Mouse (Mus musculus) stomach, embryonic 16.5 days (tissue): ENCODE measurements at regions not wholly inside any gene's neighbourhood (a gene's known extent, or its start where the extent isn't known, plus 50 kb on each side); places are given as distances from the start of the nearest gene placed in this dataset.

Experiments
- ATAC-seq: fragments of 200-750 bp; cut with Nextera tagmentation; 2 replicates; pipeline ENCODE4 v1.8.0; 2017; ENCODE audit warnings: moderate number of reproducible peaks, moderate TSS enrichment; ENCODE audit not compliant: insufficient read depth, low FRiP score
- H3K27ac ChIP-seq: fragments of 300-500 bp; sonication (generic); 2 replicates; pipeline ENCODE4 v1.5.1; 2014; ENCODE audit warnings: low read length
- H3K27me3 ChIP-seq: fragments of 300-500 bp; sonication (generic); 2 replicates; pipeline ENCODE4 v1.6.1; 2014; ENCODE audit warnings: low read length, control low read depth, mixed read lengths; ENCODE audit not compliant: control insufficient read depth, insufficient read depth
- H3K36me3 ChIP-seq: fragments of 300-500 bp; sonication (generic); 2 replicates; pipeline ENCODE4 v1.6.1; 2014; ENCODE audit warnings: low read length; ENCODE audit not compliant: control insufficient read depth, insufficient read depth
- H3K4me1 ChIP-seq: fragments of 300-500 bp; sonication (generic); 2 replicates; pipeline ENCODE4 v1.6.1; 2014; ENCODE audit warnings: low read length, control low read depth, mixed read lengths; ENCODE audit not compliant: control insufficient read depth, insufficient read depth
- H3K4me2 ChIP-seq: fragments of 300-500 bp; sonication (generic); 2 replicates; pipeline ENCODE4 v1.6.1; 2014; ENCODE audit warnings: low read depth, low read length, mixed read lengths
- H3K4me3 ChIP-seq: fragments of 300-500 bp; sonication (generic); replicated peaks from 2 replicates; pipeline ENCODE4 v1.5.1; 2014; ENCODE audit warnings: mild to moderate bottlenecking, low read length
- H3K9ac ChIP-seq: fragments of 300-500 bp; sonication (generic); 2 replicates; pipeline ENCODE4 v1.6.1; 2014; ENCODE audit warnings: low read length
- H3K9me3 ChIP-seq: fragments of 300-500 bp; sonication (generic); replicated peaks from 2 replicates; pipeline ENCODE4 v1.6.1; 2016; ENCODE audit warnings: low read length, control low read depth; ENCODE audit not compliant: control insufficient read depth
- WGBS: fragments of 180-500 bp; shearing (Covaris S2); extraction: QIAGEN DNeasy Blood & Tissue Kit; methylation state at CpG from one replicate; pipeline ENCODE4 v1.1.7; 2014; 5-methylcytosine and 5-hydroxymethylcytosine counted together

GRCm38 (mm10) chr8:103230741-103231475, 445.5 kb upstream of the Cdh11 start:
- Histone ChIP-seq H3K9ac (no peak overlapping the region), H3K27me3 (no peaks in the 10 kb centered on the region), H3K27ac (peak overlapping the region; percentile 73), H3K4me1 (peaks cover 6% of the 10 kb centered on the region), H3K36me3 (no peaks in the 10 kb centered on the region), H3K4me3 (no peak overlapping the region), H3K4me2 (no peak overlapping the region), H3K9me3 (no peaks in the 10 kb centered on the region)
- WGBS: 39% methylated on average over 9 of the region's 9 CpGs
- no peak for ATAC-seq

- H3K4me2 ChIP-seq: no peak overlapping the region
- ATAC-seq: peak; percentile 85
- H3K9ac ChIP-seq: no peak overlapping the region
- no peaks in the 10 kb centered on the region for H3K9me3 ChIP-seq
- peaks cover 6% of the 10 kb centered on the region for H3K4me1 ChIP-seq
- H3K27ac ChIP-seq: peak overlapping the region; percentile 82
- H3K27me3 ChIP-seq: no peaks in the 10 kb centered on the region
- H3K4me3 ChIP-seq: no peak overlapping the region
- H3K36me3 ChIP-seq: no peaks in the 10 kb centered on the region
- WGBS: 15% methylated on average over 2 of the region's 2 CpGs
Observed at GRCm38 (mm10) chr8:103234374-103234773, 448.9 kb upstream of the Cdh11 start.

- H3K9ac ChIP-seq: no peak overlapping the region
- 17% methylated on average over 1 of the region's 1 CpGs for WGBS
- H3K36me3 ChIP-seq: no peaks in the 10 kb centered on the region
- H3K27me3 ChIP-seq: no peaks in the 10 kb centered on the region
- H3K27ac ChIP-seq: peak overlapping the region; percentile 66
- peaks cover 6% of the 10 kb centered on the region for H3K4me1 ChIP-seq
- no peak overlapping the region for H3K4me2 ChIP-seq
- no peak overlapping the region for H3K4me3 ChIP-seq
- peak; percentile 51; the same call in 1 of the 2 replicates for ATAC-seq
- no peaks in the 10 kb centered on the region for H3K9me3 ChIP-seq
Observed at GRCm38 (mm10) chr8:103235614-103236013, 450.2 kb upstream of the Cdh11 start.

- no peak overlapping the region for H3K4me2 ChIP-seq
- no peak for ATAC-seq
- H3K4me1 ChIP-seq: peaks cover 6% of the 10 kb centered on the region
- H3K36me3 ChIP-seq: no peaks in the 10 kb centered on the region
- no peaks in the 10 kb centered on the region for H3K27me3 ChIP-seq
- H3K4me3 ChIP-seq: no peak overlapping the region
- no peak overlapping the region for H3K9ac ChIP-seq
- H3K9me3 ChIP-seq: no peaks in the 10 kb centered on the region
- no peak overlapping the region for H3K27ac ChIP-seq
Observed at GRCm38 (mm10) chr8:103238456-103238970, 453.1 kb upstream of the Cdh11 start.

GRCm38 (mm10) chr8:103244169-103244568, 458.7 kb upstream of the Cdh11 start:
- H3K9ac ChIP-seq: no peak overlapping the region
- H3K27me3 ChIP-seq: no peaks in the 10 kb centered on the region
- H3K27ac ChIP-seq: no peak overlapping the region
- no peaks in the 10 kb centered on the region for H3K4me1 ChIP-seq
- no peaks in the 10 kb centered on the region for H3K9me3 ChIP-seq
- 80% methylated on average over 2 of the region's 2 CpGs for WGBS
- no peaks in the 10 kb centered on the region for H3K36me3 ChIP-seq
- no peak overlapping the region for H3K4me3 ChIP-seq
- H3K4me2 ChIP-seq: no peak overlapping the region
- no peak for ATAC-seq

GRCm38 (mm10) chr8:103244658-103245057, 459.2 kb upstream of the Cdh11 start:
- Histone ChIP-seq H3K27ac (no peak overlapping the region), H3K36me3 (no peaks in the 10 kb centered on the region), H3K27me3 (no peaks in the 10 kb centered on the region), H3K9ac (no peak overlapping the region), H3K4me1 (no peaks in the 10 kb centered on the region), H3K4me3 (no peak overlapping the region), H3K9me3 (no peaks in the 10 kb centered on the region), H3K4me2 (no peak overlapping the region)
- WGBS: 66% methylated on average over 6 of the region's 6 CpGs
- ATAC-seq: no peak

GRCm38 (mm10) chr8:103245864-103246263, 460.4 kb upstream of the Cdh11 start:
- no peaks in the 10 kb centered on the region for H3K4me1 ChIP-seq
- no peak overlapping the region for H3K9ac ChIP-seq
- no peak overlapping the region for H3K4me2 ChIP-seq
- 42% methylated on average over 9 of the region's 9 CpGs for WGBS
- no peak for ATAC-seq
- H3K36me3 ChIP-seq: no peaks in the 10 kb centered on the region
- H3K27ac ChIP-seq: no peak overlapping the region
- H3K27me3 ChIP-seq: no peaks in the 10 kb centered on the region
- no peak overlapping the region for H3K4me3 ChIP-seq
- H3K9me3 ChIP-seq: no peaks in the 10 kb centered on the region

- no peak overlapping the region for H3K27ac ChIP-seq
- ATAC-seq: no peak
- no peaks in the 10 kb centered on the region for H3K36me3 ChIP-seq
- no peak overlapping the region for H3K4me3 ChIP-seq
- no peaks in the 10 kb centered on the region for H3K4me1 ChIP-seq
- no peak overlapping the region for H3K4me2 ChIP-seq
- no peak overlapping the region for H3K9ac ChIP-seq
- no peaks in the 10 kb centered on the region for H3K9me3 ChIP-seq
- H3K27me3 ChIP-seq: no peaks in the 10 kb centered on the region
Observed at GRCm38 (mm10) chr8:103261236-103261635, 475.8 kb upstream of the Cdh11 start.

- ATAC-seq: no peak
- 68% methylated on average over 3 of the region's 3 CpGs for WGBS
Observed at GRCm38 (mm10) chr8:103270035-103270434, 484.6 kb upstream of the Cdh11 start.

More at GRCm38 (mm10) chr8:103270035-103270434, 484.6 kb upstream of the Cdh11 start:
- Histone ChIP-seq H3K4me3 (no peak overlapping the region), H3K27me3 (no peaks in the 10 kb centered on the region), H3K9me3 (no peaks in the 10 kb centered on the region), H3K27ac (no peak overlapping the region), H3K4me1 (peaks cover 7% of the 10 kb centered on the region; the same call in 1 of the 2 replicates), H3K4me2 (no peak overlapping the region), H3K9ac (no peak overlapping the region), H3K36me3 (no peaks in the 10 kb centered on the region)
